Mouse (Mus musculus): ENCODE results near the gene Stard10. TPM values are rescaled to one million over a fixed set of nuclear protein-coding genes. Genes with fewer than 3 reads are reported as not detected.

Gene Stard10
- total RNA-seq, 2 experiments from 2014 or later: 5.9 to 9.0 TPM

DNA sequence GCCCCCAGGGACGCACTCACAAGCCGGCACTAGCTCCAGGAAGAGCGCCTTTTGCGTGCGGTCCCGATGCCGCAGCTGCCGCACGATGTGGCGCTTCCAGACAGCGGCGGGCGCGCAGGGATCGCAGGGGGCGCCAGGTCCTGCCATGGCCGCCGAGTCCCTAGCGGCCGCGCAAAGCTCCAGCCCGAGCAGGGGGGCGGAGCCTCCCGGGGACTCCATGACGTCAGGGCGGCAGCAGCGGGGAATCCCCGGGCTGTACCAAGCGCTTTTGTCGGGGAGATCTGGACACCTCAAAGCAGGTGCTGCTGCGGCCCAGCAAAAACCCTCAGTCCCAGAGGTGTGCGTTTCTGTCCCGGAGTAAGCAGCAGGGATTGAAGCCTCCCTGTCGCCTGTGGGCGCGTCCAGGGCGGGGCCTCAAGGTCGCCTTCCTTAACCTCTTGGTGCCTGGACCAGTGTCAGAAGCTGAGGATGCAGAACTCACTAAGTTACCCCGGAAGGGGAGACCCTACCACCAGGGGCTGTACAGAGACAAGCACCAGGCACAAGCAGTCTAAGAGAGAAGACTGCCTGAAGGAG, 14.9 kb upstream of the Stard10 start, which contains the start of gene Atg16l2:
Gene Atg16l2 (minus strand): TSS at position 371 of the 576 bp plus-strand sequence.
- DNase-seq (ENCODE audit: low spot score in 2 of 2): peak; percentile 79 to 90

DNA sequence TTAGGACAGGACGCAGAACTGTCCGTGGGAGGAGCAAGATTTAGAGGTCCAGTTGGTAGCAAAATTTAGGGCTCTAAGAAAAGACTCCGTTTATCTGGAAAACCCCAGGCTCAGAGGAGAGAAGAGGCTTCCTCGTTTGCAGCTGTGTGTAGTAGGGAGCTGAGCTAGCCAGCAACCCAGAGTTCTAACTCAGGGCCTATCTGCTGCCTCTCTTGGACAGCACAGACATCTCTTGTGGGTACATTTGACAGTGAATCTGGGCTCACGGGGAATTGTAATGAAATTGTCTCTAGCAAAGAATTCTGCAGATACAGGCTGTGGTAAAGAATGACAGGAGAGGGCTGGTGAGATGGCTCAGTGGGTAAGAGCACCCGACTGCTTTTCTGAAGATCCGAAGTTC, 14.2 kb upstream of the Stard10 start:
- no peak for DNase-seq (ENCODE audit: low spot score in 2 of 2)

GRCm38 (mm10) chr7:101306841-101307240, 10.0 kb upstream of the Stard10 start:
- no peak for DNase-seq (ENCODE audit: low spot score in 2 of 2)

- DNase-seq (ENCODE audit: low spot score in 2 of 2): no peak
Observed at GRCm38 (mm10) chr7:101309985-101310326, 6.9 kb upstream of the Stard10 start.

DNA sequence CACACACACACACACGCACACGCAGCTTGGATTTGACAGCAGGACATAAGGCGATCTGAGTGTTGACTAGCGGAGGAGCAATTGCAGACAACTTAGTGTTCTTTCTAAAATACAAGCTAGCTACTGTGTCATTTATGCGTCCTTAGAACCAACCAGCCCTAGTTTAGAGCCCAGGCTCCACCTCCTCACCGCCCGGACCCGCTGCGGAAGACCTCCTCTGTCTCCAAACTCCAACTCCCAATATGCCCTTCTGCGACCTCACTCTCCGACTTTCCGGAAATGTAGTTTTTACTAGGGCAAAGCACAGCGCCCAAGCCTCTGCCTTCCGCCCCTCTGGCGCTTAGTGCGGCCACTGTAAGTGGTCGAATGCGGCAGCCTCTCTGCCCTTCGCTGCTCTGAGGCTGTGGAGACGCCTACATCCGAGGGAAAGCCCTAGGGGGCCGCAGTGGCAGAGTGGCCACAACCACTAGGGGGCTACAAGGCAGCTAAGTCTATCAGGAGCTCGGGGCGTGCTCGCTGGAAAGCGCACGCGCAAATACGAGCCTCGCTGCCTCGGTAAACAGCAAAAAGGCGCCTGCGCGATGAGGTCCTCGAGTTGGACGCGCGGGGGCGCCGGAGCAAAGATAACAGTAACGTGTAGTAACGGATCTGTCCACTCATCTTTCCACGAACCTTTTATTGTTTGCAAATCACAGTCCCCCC, 6.4 kb upstream of the Stard10 start:
- peak; percentile 93 to 98 for DNase-seq (ENCODE audit: low spot score in 2 of 2)

DNA sequence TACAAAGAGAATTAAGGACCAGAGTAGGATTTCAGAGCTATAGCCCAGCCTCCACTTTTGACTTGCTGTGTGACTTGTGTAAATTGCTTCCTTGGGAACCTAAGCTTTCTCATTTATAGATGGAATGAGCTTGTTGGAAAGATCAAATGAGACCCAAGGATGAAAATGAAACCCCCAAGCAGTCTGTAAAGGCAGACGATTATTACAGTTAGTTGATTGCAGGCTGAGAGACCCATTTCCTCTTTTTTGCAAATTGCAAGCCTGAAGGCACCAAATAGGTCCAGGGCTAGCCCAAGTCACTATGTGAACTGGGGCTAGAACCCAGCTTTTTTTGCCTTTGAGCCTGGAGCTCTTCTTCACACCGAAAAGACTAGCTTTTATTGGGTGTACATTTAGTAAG, 5.8 kb upstream of the Stard10 start:
- DNase-seq (ENCODE audit: low spot score in 2 of 2): no peak

GRCm38 (mm10) chr7:101313033-101313432, 3.9 kb upstream of the Stard10 start:
- DNase-seq (ENCODE audit: low spot score in 2 of 2): no peak

DNA sequence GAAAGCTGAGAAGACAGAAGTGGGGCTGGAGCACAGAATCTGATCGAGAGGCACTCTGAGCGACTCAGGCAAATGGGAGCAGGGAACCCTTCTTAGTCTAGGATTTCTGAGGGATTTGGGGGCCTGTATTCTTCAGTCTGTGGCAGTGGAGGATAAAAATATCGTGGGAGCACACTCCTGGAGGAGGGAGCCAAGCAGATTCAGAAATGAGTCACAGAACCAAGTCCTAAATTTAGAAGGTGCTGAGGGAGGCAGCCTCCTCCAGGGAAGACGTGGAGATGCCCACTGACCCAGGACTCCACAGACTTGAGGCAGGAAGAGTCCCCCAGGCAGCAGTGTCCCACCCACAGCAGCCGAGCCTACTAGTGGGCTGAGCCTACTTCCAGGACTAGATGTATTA, 2.5 kb upstream of the Stard10 start:
- no peak for DNase-seq (ENCODE audit: low spot score in 2 of 2)

DNA sequence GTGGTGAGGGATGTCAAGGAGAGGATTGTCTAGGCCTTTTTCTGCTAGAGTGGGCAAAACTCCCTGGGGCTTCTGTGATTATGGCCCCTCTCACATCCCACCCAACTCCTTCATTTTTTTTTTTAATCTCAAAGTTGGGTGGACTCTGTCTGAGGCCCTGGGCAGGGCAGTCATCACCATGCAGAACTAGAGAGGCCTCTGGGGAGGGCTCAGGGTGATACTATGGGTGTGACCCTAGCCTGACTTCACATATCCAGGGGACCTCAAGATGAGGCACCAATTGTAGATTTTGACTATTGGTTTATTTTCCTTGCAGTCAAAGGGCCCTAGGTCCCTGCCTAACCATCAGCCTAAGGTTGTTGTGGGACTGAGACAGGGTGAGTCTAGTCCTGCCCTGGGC, 1.2 kb upstream of the Stard10 start:
- DNase-seq (ENCODE audit: low spot score in 2 of 2): no peak

- no peak for DNase-seq (ENCODE audit: low spot score in 2 of 2)
Observed at GRCm38 (mm10) chr7:101316591-101317001, 290 bp upstream of the Stard10 start.

GRCm38 (mm10) chr7:101318848-101319247, 2.0 kb downstream of the Stard10 start:
- no peak for DNase-seq (ENCODE audit: low spot score in 2 of 2)

GRCm38 (mm10) chr7:101319796-101320195, 2.9 kb downstream of the Stard10 start:
- DNase-seq (ENCODE audit: low spot score in 2 of 2): no peak

DNA sequence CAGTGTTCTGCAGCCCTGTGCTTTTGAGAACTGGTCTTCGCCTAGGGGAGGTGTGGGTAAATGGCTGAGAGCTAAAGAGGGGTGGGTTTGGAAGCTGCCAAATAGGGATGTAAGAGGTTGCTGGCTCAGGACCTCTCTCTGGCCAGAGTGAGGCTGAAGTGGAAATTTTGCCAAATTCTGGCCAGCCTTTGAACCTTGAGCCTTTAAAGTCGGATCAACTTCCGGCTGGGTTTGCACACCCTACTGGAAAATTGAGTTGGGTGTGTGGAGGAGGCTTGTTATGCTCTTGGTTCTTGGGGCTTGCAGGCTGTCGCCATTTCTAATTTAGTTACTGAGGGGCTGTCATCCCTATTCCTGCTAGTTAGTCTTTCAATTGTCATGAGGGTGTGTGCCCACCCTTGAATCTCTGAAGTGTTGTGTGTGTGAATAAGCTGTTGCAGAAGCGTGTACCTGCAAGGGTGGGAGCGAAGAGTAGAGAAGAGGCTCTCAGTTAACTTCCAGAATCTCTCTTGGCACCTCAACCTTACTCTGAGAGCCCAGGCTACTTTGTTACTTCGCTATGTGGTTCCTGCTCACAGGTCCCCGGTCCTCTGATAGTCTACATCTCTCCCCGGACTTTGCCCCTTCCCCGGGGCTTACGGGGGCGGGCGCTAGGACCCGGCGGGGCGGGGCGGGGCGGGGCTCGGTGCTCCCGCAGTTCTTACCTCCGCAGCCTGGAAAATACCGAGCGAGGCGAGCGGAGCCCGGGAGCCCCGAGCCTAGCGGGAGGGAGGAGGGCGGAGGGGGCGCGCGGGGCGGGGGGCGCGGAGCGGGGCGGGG, 3.7 kb downstream of the Stard10 start:
- no peak for DNase-seq (ENCODE audit: low spot score in 2 of 2)

DNA sequence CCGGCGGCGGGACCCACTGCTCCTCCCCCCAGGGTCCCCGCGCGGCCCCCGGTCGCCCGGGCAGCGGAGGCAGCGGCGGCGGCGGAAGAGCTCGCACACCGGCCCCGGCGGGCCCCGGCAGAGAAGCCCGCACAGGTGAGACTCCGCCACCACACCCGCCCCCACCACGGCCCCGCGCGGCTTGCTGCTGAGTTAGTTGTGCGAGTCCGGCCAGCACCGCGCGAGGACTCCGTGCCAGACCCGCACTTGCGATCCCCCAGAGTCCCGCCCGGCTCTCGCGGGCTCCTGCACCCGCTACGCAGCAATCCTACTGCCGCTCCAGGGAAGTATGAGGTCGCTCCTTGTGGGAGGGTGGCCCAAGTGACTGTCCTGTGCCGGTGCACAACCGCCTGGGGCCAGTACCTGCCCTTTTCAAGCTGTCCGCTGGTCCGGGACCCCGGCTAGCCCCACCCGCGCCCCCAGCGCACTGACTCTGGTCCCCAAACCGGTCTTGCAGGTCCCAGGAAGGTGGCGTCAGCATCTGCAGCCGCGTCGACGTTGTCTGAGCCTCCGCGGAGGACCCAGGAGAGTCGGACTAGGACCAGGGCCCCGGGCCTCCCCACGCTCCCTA, 4.4 kb downstream of the Stard10 start:
- DNase-seq (ENCODE audit: low spot score in 2 of 2): peak in 1 of 2 experiments; percentile 27

GRCm38 (mm10) chr7:101323141-101323594, 6.3 kb downstream of the Stard10 start:
- no peak for DNase-seq (ENCODE audit: low spot score in 2 of 2)

- DNase-seq (ENCODE audit: low spot score in 2 of 2): no peak
Observed at GRCm38 (mm10) chr7:101324142-101324962, 7.5 kb downstream of the Stard10 start.

DNA sequence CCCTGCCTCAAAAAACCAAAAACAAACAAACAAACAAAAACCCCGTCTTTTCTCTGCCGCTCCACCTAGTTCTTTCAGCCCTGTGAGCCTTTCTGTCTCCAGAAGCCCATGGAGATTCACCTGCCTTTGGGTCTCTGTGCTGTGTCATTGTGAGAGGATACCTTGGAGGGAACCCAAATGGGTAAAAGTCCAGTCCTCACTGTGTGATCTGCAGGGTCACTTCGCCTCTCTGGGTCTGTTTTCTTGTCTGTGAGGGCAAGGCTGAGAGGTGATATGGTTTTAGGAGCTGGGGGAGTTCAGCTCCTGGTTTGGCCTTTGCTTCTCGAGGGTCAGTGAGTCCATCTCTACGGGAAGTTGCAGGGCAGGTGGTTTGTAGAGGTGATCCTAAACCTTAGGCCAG, 9.1 kb downstream of the Stard10 start:
- no peak for DNase-seq (ENCODE audit: low spot score in 2 of 2)

GRCm38 (mm10) chr7:101327263-101327662, 10.4 kb downstream of the Stard10 start:
- DNase-seq (ENCODE audit: low spot score in 2 of 2): no peak

GRCm38 (mm10) chr7:101327786-101328185, 10.9 kb downstream of the Stard10 start:
- no peak for DNase-seq (ENCODE audit: low spot score in 2 of 2)

DNA sequence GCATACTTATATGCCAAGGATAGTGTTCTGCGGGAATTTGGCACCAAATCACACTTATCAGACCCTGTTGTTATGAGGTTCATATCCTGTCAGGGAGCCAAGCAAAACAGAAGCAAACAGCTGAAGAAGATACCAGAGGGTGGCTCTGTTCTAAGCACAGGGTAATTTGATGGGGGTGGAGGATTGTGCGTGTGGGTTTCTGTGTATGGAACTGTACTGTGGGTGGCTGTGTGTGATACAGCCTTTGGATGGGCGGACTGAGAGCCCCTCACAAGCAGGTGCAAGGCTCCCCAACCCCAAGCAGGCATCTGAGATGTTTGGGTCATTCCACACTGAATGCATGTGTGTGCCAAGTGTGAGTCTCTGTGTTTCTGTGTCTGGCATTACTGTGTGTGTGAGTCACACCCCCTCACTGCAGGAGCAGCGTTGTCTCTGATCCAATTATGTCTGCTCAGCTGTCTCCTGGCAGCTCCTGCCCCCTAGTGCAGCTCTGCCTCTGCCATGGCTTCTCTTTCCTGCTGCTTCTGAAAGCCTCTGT, 11.8 kb downstream of the Stard10 start:
- no peak for DNase-seq (ENCODE audit: low spot score in 2 of 2)

GRCm38 (mm10) chr7:101329606-101330005, 12.7 kb downstream of the Stard10 start:
- DNase-seq (ENCODE audit: low spot score in 2 of 2): no peak

All from gastrocnemius, postnatal 4 days (tissue).